8 mouse cellular contexts compared by ENCODE assay signal in genomic region chr1:163280097-163280841, GRCm38 (mm10). TPM values are rescaled to one million over a fixed set of nuclear protein-coding genes. Genes with fewer than 3 reads are reported as not detected.
A peak's percentile ranks its signal among the peaks of the same experiment; 100 is the strongest.
DNase-seq lines count a peak whose midpoint lies in the region; ATAC-seq lines count a peak whose summit lies in the region.
"Had no signal": no experiment of that assay in that cellular context is flagged by ENCODE, and none has a peak within 500 bp of the region (broad histone marks: within the 10 kb centered on the region; RNA-seq: fewer than 3 reads in every experiment).

No protein-coding gene starts in this region.

- H3K4me1 ChIP-seq in heart, embryonic 13.5 days: peaks cover 47% of the 10 kb centered on the region
- H3K4me1 ChIP-seq in midbrain, embryonic 14.5 days (ENCODE audit: control insufficient read depth, insufficient read depth, low read length): no peaks in the 10 kb centered on the region
- H3K4me1 ChIP-seq in midbrain, embryonic 13.5 days (replicated peaks): peaks cover 11% of the 10 kb centered on the region; the same call in 1 of the 2 replicates
- peaks cover 28% of the 10 kb centered on the region for H3K4me1 ChIP-seq in forebrain, embryonic 13.5 days
- H3K4me1 ChIP-seq in stomach, embryonic 15.5 days: 0 out of 2 replicates have a peak, but pooled peaks cover 4% of the 10 kb centered on the region

- no peak for ATAC-seq in heart, embryonic 13.5 days (ENCODE audit: extremely low read depth, insufficient number of reproducible peaks, low FRiP score, low TSS enrichment)
- ATAC-seq in midbrain, embryonic 14.5 days (ENCODE audit: low FRiP score, low TSS enrichment): no peak
- ATAC-seq in midbrain, embryonic 13.5 days: no peak
- peak; percentile 71; the same call in 1 of the 2 replicates for ATAC-seq in forebrain, embryonic 13.5 days
- ATAC-seq in stomach, embryonic 15.5 days (ENCODE audit: insufficient read depth, low FRiP score, low read depth): no peak

- intact Hi-C loops in heart, postnatal 25 days (cut with DNase I): no loop called here

- no peaks in the 10 kb centered on the region for H3K27me3 ChIP-seq in heart, embryonic 13.5 days (replicated peaks)
- no peaks in the 10 kb centered on the region for H3K27me3 ChIP-seq in midbrain, embryonic 14.5 days (ENCODE audit: control insufficient read depth, insufficient read depth, low read length)
- H3K27me3 ChIP-seq in midbrain, embryonic 13.5 days: no peaks in the 10 kb centered on the region
- H3K27me3 ChIP-seq in forebrain, embryonic 13.5 days: no peaks in the 10 kb centered on the region
- no peaks in the 10 kb centered on the region for H3K27me3 ChIP-seq in stomach, embryonic 15.5 days (replicated peaks)

- H3K36me3 ChIP-seq in heart, embryonic 13.5 days: no peaks in the 10 kb centered on the region
- no peaks in the 10 kb centered on the region for H3K36me3 ChIP-seq in midbrain, embryonic 14.5 days (ENCODE audit: control insufficient read depth, insufficient read depth, low read length)
- no peaks in the 10 kb centered on the region for H3K36me3 ChIP-seq in midbrain, embryonic 13.5 days
- no peaks in the 10 kb centered on the region for H3K36me3 ChIP-seq in forebrain, embryonic 13.5 days (ENCODE audit: poor library complexity, severe bottlenecking)
- H3K36me3 ChIP-seq in stomach, embryonic 15.5 days: no peaks in the 10 kb centered on the region

- 48% methylated on average over 7 of the region's 7 CpGs for WGBS in heart, embryonic 13.5 days
- 52% methylated on average over 7 of the region's 7 CpGs for WGBS in midbrain, embryonic 14.5 days
- 56% methylated on average over 7 of the region's 7 CpGs for WGBS in midbrain, embryonic 13.5 days
- 32% methylated on average over 7 of the region's 7 CpGs for WGBS in forebrain, embryonic 13.5 days
- 41% methylated on average over 7 of the region's 7 CpGs for WGBS in stomach, embryonic 15.5 days

- H3K9me3 ChIP-seq in heart, embryonic 13.5 days: no peaks in the 10 kb centered on the region
- no peaks in the 10 kb centered on the region for H3K9me3 ChIP-seq in midbrain, embryonic 14.5 days (ENCODE audit: control insufficient read depth, low read length)
- no peaks in the 10 kb centered on the region for H3K9me3 ChIP-seq in midbrain, embryonic 13.5 days
- H3K9me3 ChIP-seq in forebrain, embryonic 13.5 days (replicated peaks): no peaks in the 10 kb centered on the region
- H3K9me3 ChIP-seq in stomach, embryonic 15.5 days: no peaks in the 10 kb centered on the region

- H3K27ac ChIP-seq in heart, embryonic 13.5 days (replicated peaks): peak overlapping the region; percentile 73
- H3K27ac ChIP-seq in midbrain, embryonic 14.5 days (replicated peaks; ENCODE audit: low read depth, low read length): no peak overlapping the region
- no peak overlapping the region for H3K27ac ChIP-seq in midbrain, embryonic 13.5 days
- H3K27ac ChIP-seq in forebrain, embryonic 13.5 days: peak overlapping the region; percentile 58; the same call in 1 of the 2 replicates
- peak overlapping the region; percentile 44; the same call in 1 of the 2 replicates for H3K27ac ChIP-seq in stomach, embryonic 15.5 days

- no peak overlapping the region for H3K4me2 ChIP-seq in heart, embryonic 13.5 days
- H3K4me2 ChIP-seq in midbrain, embryonic 14.5 days (ENCODE audit: low read length): no peak overlapping the region
- no peak overlapping the region for H3K4me2 ChIP-seq in midbrain, embryonic 13.5 days (replicated peaks)
- no peak overlapping the region for H3K4me2 ChIP-seq in forebrain, embryonic 13.5 days
- no peak overlapping the region for H3K4me2 ChIP-seq in stomach, embryonic 15.5 days

- DNase-seq in heart, postnatal 25 days (ENCODE audit: low spot score): no peak
- DNase-seq in midbrain, embryonic 14.5 days: peak; percentile 8
- DNase-seq in thymus, postnatal 4 days: no peak
- DNase-seq: kidney, adult 8-10 months had no signal

- H3K9ac ChIP-seq in heart, embryonic 13.5 days: no peak overlapping the region
- H3K9ac ChIP-seq in midbrain, embryonic 14.5 days (replicated peaks; ENCODE audit: low read length): no peak overlapping the region
- no peak overlapping the region for H3K9ac ChIP-seq in midbrain, embryonic 13.5 days (replicated peaks)
- H3K9ac ChIP-seq in forebrain, embryonic 13.5 days: no peak overlapping the region
- no peak overlapping the region for H3K9ac ChIP-seq in stomach, embryonic 15.5 days

- no peak overlapping the region for H3K4me3 ChIP-seq in heart, embryonic 13.5 days
- no peak overlapping the region for H3K4me3 ChIP-seq in midbrain, embryonic 14.5 days (replicated peaks; ENCODE audit: low read depth, low read length)
- H3K4me3 ChIP-seq in midbrain, embryonic 13.5 days (replicated peaks): no peak overlapping the region
- H3K4me3 ChIP-seq in forebrain, embryonic 13.5 days: no peak overlapping the region
- no peak overlapping the region for H3K4me3 ChIP-seq in stomach, embryonic 15.5 days (replicated peaks)

RNA-seq across cellular contexts. Expression of gene Prrx1, which starts 33.2 kb away (rescaled TPM):
- polyA plus RNA-seq in heart, embryonic 13.5 days (2015; fragmentation: Nextera tagmentation; extraction: Ambion mirVana): 6.4 and 8.2 TPM in 2 replicates
- 10 to 100 TPM; 32.7 to 35.6 TPM for total RNA-seq in heart, postnatal 25 days (2021)
- polyA plus RNA-seq in midbrain, embryonic 14.5 days (2014; fragmentation: Nextera tagmentation; extraction: Ambion mirVana): 0.84 and 3.5 TPM in 2 replicates
- polyA plus RNA-seq in midbrain, embryonic 13.5 days (2015; fragmentation: Nextera tagmentation; extraction: Ambion mirVana): 3.6 and 3.7 TPM in 2 replicates
- 8.6 and 9.1 TPM in 2 replicates for polyA plus RNA-seq in forebrain, embryonic 13.5 days (2015; fragmentation: Nextera tagmentation; extraction: Ambion mirVana)
- 6.4 and 6.9 TPM in 2 replicates for polyA plus RNA-seq in stomach, embryonic 15.5 days (2015; fragmentation: Nextera tagmentation; extraction: Ambion mirVana)

Comparison
In these comparisons a context has a peak if more than half of its experiments do, and no peak if none do; other contexts are left out.
1. H3K27ac ChIP-seq: peak in heart, embryonic 13.5 days (single experiment), forebrain, embryonic 13.5 days (single experiment) and stomach, embryonic 15.5 days (single experiment); none in midbrain, embryonic 14.5 days (single experiment) and midbrain, embryonic 13.5 days (single experiment).